Mouse (Mus musculus): ENCODE measurements around the gene Cep83. TPM values are rescaled to one million over a fixed set of nuclear protein-coding genes. Genes with fewer than 3 reads are reported as not detected.
A peak's percentile ranks its signal among the peaks of the same experiment; 100 is the strongest.

The Cep83 gene
- total RNA-seq, 2 experiments from 2014 or later, result 39.1 to 47.1 TPM

- intact Hi-C loops (cut with DNase I), result no loop called here
- DNase-seq (ENCODE audit: low spot score in 2 of 2), result no peak
These were observed 58.6 kb downstream of the Cep83 start for GRCm38 (mm10) chr10:94747011-94747410.

- peak; percentile 32 to 75 for DNase-seq (ENCODE audit: low spot score in 2 of 2)
- intact Hi-C loops (cut with DNase I), result no loop called here
These were observed 83.0 kb downstream of the Cep83 start for GRCm38 (mm10) chr10:94771496-94771895.

GRCm38 (mm10) chr10:94777576-94777975, 89.1 kb downstream of the Cep83 start:
- intact Hi-C loops (cut with DNase I), result no loop called here
- DNase-seq (ENCODE audit: low spot score in 2 of 2), result peak in 1 of 2 experiments; percentile 64

DNA sequence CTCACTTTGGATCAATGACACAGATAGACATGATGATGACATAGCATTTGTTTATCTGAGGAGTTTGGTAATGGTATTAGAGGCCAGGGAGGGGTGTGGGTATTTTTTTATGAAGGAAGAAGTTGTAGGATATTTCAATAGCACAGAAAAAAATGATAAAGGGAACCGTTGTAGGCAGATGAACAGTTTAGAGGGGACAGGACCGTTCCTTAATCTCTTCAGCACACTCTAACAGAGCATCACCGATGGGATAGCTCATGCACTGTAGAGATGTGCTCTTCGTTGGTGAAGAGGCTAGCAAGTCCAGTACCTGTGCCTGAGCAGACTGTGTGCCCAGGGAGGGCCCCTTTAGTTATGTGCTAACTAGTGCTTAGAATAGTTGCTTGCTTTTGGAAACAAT, 90.9 kb downstream of the Cep83 start:
- no peak for DNase-seq (ENCODE audit: low spot score in 2 of 2)
- intact Hi-C loops (cut with DNase I), result no loop called here

DNA sequence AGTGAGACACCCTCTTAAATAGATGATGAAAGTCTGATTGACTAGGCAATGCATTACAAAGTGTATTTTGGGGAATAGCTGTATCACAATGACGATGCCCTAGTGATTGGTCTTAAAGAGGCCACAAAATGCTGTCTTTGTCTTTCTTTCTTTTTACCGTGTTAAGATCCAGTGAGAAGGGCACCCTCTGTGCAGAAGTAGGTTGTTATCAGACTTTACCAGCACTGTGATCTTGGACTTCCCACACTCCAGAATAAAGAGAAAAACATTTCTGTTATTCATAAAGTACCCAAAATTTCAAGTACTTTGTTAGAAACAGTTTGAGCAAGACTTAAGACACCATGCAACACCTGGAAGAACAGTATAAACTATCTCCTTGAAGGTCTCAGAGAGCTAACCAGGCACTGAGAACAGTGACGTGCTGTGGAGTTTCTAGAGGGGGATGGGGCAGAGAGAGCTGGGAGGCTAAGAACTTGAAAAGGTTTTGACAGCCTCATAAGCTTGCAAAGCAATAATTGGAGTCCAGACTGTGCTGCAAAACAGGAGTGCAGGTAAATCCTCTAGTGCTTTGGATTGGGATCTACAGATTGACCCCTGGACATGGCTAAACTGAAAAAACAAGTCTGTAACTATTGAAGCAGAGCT, 92.3 kb downstream of the Cep83 start:
- no peak for DNase-seq (ENCODE audit: low spot score in 2 of 2)
- intact Hi-C loops (cut with DNase I), result no loop called here

DNA sequence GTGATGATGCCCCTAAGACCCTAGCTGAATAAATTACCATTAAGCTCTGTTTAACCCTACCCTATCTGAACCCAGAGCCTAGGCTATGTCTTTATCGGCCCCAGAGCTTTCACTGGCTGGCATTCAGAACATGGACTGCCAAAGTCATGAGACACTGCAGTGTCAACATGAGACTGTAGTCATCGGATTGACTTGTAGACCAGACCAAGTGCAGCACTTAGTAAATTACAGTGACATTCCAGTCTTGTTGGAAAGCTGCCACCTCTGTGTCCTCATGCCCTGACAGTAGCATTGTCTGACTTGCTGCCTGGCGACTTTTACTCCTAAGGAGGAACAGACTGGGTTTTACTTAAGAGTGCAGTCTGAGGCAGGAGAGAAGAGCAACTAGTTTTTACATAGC, 100.8 kb downstream of the Cep83 start:
- no peak for DNase-seq (ENCODE audit: low spot score in 2 of 2)
- intact Hi-C loops (cut with DNase I), result no loop called here

- intact Hi-C loops (cut with DNase I), result no loop called here
- DNase-seq (ENCODE audit: low spot score in 2 of 2), result no peak
These were observed 105.5 kb downstream of the Cep83 start for GRCm38 (mm10) chr10:94793914-94794313.

- no peak for DNase-seq (ENCODE audit: low spot score in 2 of 2)
- intact Hi-C loops (cut with DNase I), result no loop called here
These were observed 106.3 kb downstream of the Cep83 start for GRCm38 (mm10) chr10:94794666-94795244.

- intact Hi-C loops (cut with DNase I), result no loop called here
- DNase-seq (ENCODE audit: low spot score in 2 of 2), result no peak
These were observed 109.7 kb downstream of the Cep83 start for GRCm38 (mm10) chr10:94798128-94798527.

- DNase-seq (ENCODE audit: low spot score in 2 of 2), result no peak
- intact Hi-C loops (cut with DNase I), result no loop called here
These were observed 111.2 kb downstream of the Cep83 start for GRCm38 (mm10) chr10:94799485-94800239.

GRCm38 (mm10) chr10:94800677-94801354, 112.4 kb downstream of the Cep83 start:
- no peak for DNase-seq (ENCODE audit: low spot score in 2 of 2)
- intact Hi-C loops (cut with DNase I), result no loop called here

- intact Hi-C loops (cut with DNase I), result no loop called here
- DNase-seq (ENCODE audit: low spot score in 2 of 2), result peak; percentile 43 to 49
These were observed 115.8 kb downstream of the Cep83 start for GRCm38 (mm10) chr10:94804029-94804908.

DNA sequence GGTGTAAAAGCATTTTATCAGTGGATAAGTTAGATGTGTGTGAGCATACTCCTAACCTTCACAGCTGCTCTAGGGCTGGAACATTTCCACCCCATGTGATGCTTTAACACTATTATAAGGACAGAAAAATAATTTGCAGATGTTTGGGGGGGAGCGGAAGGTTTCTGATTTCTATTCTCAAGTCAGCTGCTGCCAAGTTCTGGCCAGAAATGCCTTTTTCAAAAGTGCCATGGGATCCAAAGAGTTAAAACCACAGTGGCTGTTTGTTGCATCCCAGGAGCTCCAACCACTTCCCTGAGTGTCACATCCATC, 116.4 kb downstream of the Cep83 start:
- intact Hi-C loops (cut with DNase I), result no loop called here
- DNase-seq (ENCODE audit: low spot score in 2 of 2), result no peak

DNA sequence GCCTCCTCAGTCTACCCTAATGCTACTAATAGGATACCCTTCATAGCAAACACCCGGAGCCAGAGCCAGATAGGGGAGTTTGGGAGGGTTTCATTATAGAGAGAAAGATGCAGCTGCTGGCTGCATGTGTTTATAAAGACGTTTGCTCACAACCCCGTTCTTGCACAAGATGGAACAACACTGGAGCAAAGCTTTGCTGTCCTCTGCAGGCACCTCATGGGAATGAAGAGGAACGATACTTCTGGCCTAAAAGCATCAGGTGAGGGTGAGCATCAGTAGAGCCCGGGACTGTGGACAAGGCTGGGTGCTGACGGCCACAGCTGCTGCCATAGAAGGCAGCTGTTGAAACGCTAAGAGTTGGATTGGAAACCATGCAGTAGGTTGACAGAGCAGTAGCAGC, 118.9 kb downstream of the Cep83 start:
- intact Hi-C loops (cut with DNase I), result no loop called here

GRCm38 (mm10) chr10:94808275-94808674, 119.8 kb downstream of the Cep83 start:
- no peak for DNase-seq (ENCODE audit: low spot score in 2 of 2)
- intact Hi-C loops (cut with DNase I), result no loop called here

More for the DNA sequence above, 118.9 kb downstream of the Cep83 start:
- no peak for DNase-seq (ENCODE audit: low spot score in 2 of 2)

DNA sequence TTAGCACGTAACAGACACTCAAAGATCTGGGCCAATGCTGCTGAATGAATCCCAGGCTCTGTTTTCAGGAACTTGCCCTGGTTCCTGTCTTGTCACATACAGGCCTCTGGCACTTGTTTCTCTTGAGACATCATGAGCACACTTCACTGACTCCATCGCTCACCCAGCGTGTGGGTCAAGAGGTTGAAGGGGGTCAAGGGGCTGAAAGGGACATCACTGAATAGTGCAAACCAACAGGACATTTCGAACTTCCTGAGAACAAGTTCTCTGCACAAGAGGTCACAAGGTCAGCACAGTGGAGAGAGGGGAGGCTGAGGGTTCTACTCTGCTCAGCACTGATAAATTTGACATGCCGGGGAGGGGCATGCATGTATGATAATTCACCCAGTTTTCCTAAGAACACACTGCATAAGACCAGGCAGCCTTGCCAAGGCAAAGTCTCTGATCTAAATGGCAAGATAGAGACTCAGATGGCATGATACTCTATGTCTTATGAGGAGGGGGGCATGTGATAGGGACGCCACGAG, 121.6 kb downstream of the Cep83 start:
- no peak for DNase-seq (ENCODE audit: low spot score in 2 of 2)
- intact Hi-C loops (cut with DNase I), result no loop called here

DNA sequence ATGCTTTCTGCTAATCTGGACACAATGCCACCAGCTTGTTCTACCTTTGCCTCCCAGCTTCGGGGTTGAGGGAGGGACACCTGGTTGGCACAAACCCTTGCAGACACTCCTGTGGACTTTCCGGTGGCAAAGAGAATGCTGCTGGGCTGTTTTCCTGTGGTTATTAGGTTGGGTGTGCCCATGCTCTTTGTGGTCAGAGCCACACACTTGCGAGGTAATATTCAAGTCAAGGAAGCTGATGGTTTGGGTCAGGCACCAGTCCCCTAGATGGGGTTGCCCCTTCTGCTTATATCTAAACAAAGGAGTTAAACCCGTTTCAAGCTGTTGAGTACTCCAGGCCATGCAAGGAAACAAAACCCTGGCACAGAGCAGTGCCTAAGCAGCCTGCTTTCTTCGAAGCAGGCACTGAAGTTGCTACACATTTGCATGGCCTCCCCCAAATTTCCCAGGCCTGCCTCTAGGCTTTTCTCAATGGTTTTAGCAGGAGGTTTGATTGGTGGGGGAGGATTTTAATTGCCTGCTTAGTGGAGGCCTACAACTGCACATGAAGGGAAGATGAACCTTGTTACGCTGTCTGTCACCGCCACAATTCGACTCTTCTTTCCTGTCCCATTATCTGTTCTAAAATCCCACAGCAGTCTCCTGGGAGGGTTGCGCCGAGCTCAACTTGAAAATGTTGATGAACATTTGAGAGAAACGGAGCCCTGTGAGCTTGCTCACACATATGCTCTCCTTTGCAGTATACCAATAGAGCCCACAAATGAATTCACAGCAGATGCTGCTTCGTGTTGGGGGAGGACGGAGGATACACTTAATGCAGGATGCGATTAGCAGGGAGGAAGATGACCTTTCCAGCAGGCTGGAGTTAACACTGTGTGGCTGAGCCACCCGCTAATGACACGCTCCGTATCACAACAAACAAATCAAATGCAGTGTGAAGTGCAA, 123.7 kb downstream of the Cep83 start:
- no peak for DNase-seq (ENCODE audit: low spot score in 2 of 2)
- intact Hi-C loops (cut with DNase I), result no loop called here

- intact Hi-C loops (cut with DNase I), result no loop called here
- DNase-seq (ENCODE audit: low spot score in 2 of 2), result no peak
These were observed 129.7 kb downstream of the Cep83 start for GRCm38 (mm10) chr10:94818127-94818526.
